Mouse (Mus musculus): ENCODE measurements around the gene Nsun7. TPM values are rescaled to one million over a fixed set of nuclear protein-coding genes. Genes with fewer than 3 reads are reported as not detected.
A peak's percentile ranks its signal among the peaks of the same experiment; 100 is the strongest.

Nsun7 gene
- polyA plus RNA-seq, 1 experiment from 2014 or later, result 2.9 TPM

- Histone ChIP-seq H3K9ac (ENCODE audit: low read depth, low read length) (no peak overlapping the region), H3K27ac (ENCODE audit: low read depth, low read length) (no peak overlapping the region), H3K4me1 (ENCODE audit: control insufficient read depth, insufficient read depth, low read depth, low read length) (peaks cover 3% of the 10 kb centered on the region; the same call in 1 of the 2 replicates), H3K9me3 (ENCODE audit: control insufficient read depth, low read length) (no peaks in the 10 kb centered on the region), H3K4me2 (ENCODE audit: low read length) (no peak overlapping the region), H3K4me3 (ENCODE audit: low read length) (no peak overlapping the region), H3K36me3 (ENCODE audit: control insufficient read depth, insufficient read depth, low read length) (peaks cover 15% of the 10 kb centered on the region), H3K27me3 (replicated peaks; ENCODE audit: control insufficient read depth, insufficient read depth, low read length) (no peaks in the 10 kb centered on the region)
- 88% methylated on average over 13 of the region's 13 CpGs for WGBS
- no peak for ATAC-seq
These were observed 40.9 kb downstream of the Nsun7 start for GRCm38 (mm10) chr5:66300576-66300975.

DNA sequence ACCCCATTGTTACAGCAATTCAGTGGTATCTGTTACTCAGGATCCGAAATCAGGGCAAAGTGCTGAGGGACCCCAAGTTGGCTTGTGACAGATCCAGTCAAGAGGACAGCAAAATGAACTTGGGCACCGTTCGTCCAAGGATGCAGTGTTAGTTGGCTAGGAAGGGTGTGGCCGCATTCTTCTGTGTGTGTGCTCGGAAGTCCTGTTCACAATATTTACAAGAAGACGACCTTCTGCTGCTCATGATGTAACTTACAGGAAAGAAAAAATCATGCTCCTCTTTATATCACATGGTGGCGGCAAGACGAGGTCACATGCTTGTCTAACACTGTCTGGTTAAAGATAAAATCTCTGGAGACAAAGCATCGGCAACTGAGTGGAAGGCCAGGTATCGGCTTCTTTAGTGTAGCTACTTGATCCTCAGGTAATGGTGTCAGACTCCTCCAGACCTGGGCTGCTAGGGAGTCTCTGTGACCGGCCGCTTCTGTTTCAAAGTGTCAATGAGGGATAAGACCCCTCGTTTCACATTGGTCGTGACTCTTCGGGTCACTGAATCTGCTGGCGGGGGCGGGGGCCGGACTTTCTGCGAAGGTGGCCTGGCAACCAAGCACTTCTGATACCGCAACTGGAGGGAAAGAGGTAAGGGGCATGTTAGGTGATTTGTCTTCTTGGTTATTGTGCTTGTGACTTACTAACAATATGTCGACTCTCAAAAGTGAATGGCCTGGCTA lies 42.6 kb downstream of the Nsun7 start:
- H3K36me3 ChIP-seq (ENCODE audit: control insufficient read depth, insufficient read depth, low read length), result peaks cover 18% of the 10 kb centered on the region

DNA sequence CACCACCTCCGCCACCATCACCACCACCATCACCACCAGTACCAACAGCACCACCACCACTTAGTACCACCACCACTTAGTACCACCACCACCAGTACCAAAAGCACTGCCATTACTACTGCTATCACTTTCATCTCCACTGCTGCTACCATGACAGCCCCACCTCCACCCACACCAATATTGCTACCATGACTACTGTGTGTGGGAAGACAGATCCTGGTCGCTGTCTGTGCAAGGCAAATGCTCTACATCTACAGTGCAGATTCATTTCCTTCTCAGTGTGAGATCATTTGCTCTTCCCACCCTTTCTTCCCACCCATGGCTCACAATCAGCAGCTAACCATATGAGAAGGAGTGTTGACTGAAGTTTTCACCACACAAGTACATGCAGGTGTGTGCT lies 43.2 kb downstream of the Nsun7 start:
- no peaks in the 10 kb centered on the region for H3K27me3 ChIP-seq (replicated peaks; ENCODE audit: control insufficient read depth, insufficient read depth, low read length)
- no peak for ATAC-seq
- no peak overlapping the region for H3K4me2 ChIP-seq (ENCODE audit: low read length)
- H3K4me1 ChIP-seq (ENCODE audit: control insufficient read depth, insufficient read depth, low read depth, low read length), result peaks cover 3% of the 10 kb centered on the region; the same call in 1 of the 2 replicates
- H3K36me3 ChIP-seq (ENCODE audit: control insufficient read depth, insufficient read depth, low read length), result peaks cover 20% of the 10 kb centered on the region
- H3K9ac ChIP-seq (ENCODE audit: low read depth, low read length), result no peak overlapping the region
- H3K9me3 ChIP-seq (ENCODE audit: control insufficient read depth, low read length), result no peaks in the 10 kb centered on the region
- H3K27ac ChIP-seq (ENCODE audit: low read depth, low read length), result no peak overlapping the region
- WGBS, result 82% methylated on average over 2 of the region's 2 CpGs
- no peak overlapping the region for H3K4me3 ChIP-seq (ENCODE audit: low read length)

More for the DNA sequence above, 42.6 kb downstream of the Nsun7 start:
- peaks cover 3% of the 10 kb centered on the region; the same call in 1 of the 2 replicates for H3K4me1 ChIP-seq (ENCODE audit: control insufficient read depth, insufficient read depth, low read depth, low read length)
- no peak overlapping the region for H3K4me2 ChIP-seq (ENCODE audit: low read length)
- ATAC-seq, result no peak
- H3K27me3 ChIP-seq (replicated peaks; ENCODE audit: control insufficient read depth, insufficient read depth, low read length), result no peaks in the 10 kb centered on the region
- no peak overlapping the region for H3K9ac ChIP-seq (ENCODE audit: low read depth, low read length)
- 89% methylated on average over 21 of the region's 21 CpGs for WGBS
- no peak overlapping the region for H3K4me3 ChIP-seq (ENCODE audit: low read length)
- no peaks in the 10 kb centered on the region for H3K9me3 ChIP-seq (ENCODE audit: control insufficient read depth, low read length)
- no peak overlapping the region for H3K27ac ChIP-seq (ENCODE audit: low read depth, low read length)

DNA sequence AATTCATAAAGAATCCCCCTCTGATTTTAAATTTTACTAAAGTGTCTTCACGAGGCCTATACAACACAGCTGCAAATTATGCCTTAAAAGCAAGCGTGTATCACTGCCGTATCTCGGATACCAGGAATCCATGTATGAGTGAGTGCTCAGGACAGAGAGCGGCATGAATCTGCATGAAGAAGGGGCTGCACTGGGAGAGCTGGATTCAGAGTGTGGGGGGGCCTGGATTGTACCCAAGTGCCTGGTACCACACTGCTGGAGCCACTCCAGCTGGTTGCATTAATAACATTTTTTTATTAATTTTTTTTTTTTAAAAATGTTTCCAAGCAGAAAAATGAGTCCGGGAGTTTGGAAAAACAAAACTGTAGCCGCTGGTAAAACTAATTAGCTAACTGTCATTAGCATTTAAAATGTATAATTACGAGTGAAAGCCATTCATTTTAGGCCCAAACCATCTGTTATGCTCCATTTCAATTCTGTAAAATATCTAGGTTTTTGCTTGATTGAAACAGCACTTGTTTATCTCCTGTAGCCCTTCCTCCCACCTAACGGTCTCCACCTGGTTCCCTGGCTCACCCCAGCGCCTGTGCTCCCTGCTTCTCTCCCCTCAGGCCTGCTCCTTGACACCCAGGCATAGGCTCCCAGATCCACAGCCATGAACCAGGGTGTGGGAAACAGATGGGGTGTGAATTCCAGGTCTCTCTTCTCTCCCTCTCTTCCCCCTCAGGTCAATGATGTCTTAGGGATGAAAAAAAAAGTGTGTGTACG lies 44.8 kb downstream of the Nsun7 start:
- no peak overlapping the region for H3K4me3 ChIP-seq (ENCODE audit: low read length)
- no peaks in the 10 kb centered on the region for H3K27me3 ChIP-seq (replicated peaks; ENCODE audit: control insufficient read depth, insufficient read depth, low read length)
- H3K4me1 ChIP-seq (ENCODE audit: control insufficient read depth, insufficient read depth, low read depth, low read length), result peaks cover 3% of the 10 kb centered on the region; the same call in 1 of the 2 replicates
- peaks cover 23% of the 10 kb centered on the region for H3K36me3 ChIP-seq (ENCODE audit: control insufficient read depth, insufficient read depth, low read length)
- H3K9me3 ChIP-seq (ENCODE audit: control insufficient read depth, low read length), result no peaks in the 10 kb centered on the region
- H3K27ac ChIP-seq (ENCODE audit: low read depth, low read length), result peak overlapping the region; percentile 3
- no peak overlapping the region for H3K4me2 ChIP-seq (ENCODE audit: low read length)
- ATAC-seq, result 0 out of 2 replicates have a peak, but pooled peaks have one; percentile 12
- 49% methylated on average over 11 of the region's 11 CpGs for WGBS
- no peak overlapping the region for H3K9ac ChIP-seq (ENCODE audit: low read depth, low read length)

DNA sequence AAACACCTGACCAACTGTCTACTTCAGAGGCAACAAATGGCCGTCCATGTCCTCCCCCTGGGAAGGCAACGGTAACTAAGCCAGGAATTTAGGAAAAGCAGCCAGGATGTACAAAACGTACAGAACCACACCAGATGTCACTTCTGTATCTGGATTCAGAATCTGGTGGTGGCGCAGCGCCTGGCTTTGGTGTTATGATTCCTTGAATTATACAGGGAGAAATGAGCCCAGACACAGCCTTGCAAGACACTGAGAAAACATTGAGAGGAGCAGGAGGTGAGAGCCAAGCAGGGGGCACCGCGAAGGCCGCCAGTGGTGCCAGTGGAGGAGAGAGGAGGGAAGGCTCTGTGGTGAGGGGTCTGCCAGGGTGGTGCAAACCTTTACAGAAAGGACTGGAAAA lies 45.8 kb downstream of the Nsun7 start:
- Histone ChIP-seq H3K9me3 (ENCODE audit: control insufficient read depth, low read length) (no peaks in the 10 kb centered on the region), H3K9ac (ENCODE audit: low read depth, low read length) (no peak overlapping the region), H3K4me2 (ENCODE audit: low read length) (no peak overlapping the region), H3K36me3 (ENCODE audit: control insufficient read depth, insufficient read depth, low read length) (peaks cover 19% of the 10 kb centered on the region), H3K27ac (ENCODE audit: low read depth, low read length) (peak overlapping the region; percentile 64), H3K27me3 (replicated peaks; ENCODE audit: control insufficient read depth, insufficient read depth, low read length) (no peaks in the 10 kb centered on the region), H3K4me1 (ENCODE audit: control insufficient read depth, insufficient read depth, low read depth, low read length) (peaks cover 3% of the 10 kb centered on the region; the same call in 1 of the 2 replicates), H3K4me3 (ENCODE audit: low read length) (no peak overlapping the region)
- WGBS, result 74% methylated on average over 8 of the region's 8 CpGs
- no peak for ATAC-seq

DNA sequence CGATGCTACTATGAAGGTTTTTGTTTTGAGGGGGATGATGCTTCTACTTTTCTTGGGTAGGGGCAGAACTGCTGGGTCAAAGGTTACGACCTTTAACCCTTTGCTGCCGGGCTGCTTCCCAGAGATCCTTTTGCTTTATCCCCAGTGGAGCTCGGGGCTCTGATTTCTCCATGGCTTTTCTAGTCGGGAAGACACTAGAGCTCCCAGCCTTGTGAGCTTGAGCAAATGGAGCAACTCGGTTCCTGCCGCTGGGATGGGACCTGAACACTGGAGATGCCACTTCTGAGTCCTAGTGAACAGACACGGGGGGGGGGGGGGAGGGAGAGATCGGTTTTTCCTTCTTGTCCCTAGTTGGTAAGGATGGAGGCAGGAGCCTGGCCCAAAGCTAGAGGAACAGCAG lies 50.6 kb downstream of the Nsun7 start:
- Histone ChIP-seq H3K9me3 (ENCODE audit: control insufficient read depth, low read length) (no peaks in the 10 kb centered on the region), H3K9ac (ENCODE audit: low read depth, low read length) (no peak overlapping the region), H3K4me3 (ENCODE audit: low read length) (no peak overlapping the region), H3K4me1 (ENCODE audit: control insufficient read depth, insufficient read depth, low read depth, low read length) (no peaks in the 10 kb centered on the region), H3K36me3 (ENCODE audit: control insufficient read depth, insufficient read depth, low read length) (peaks cover 11% of the 10 kb centered on the region), H3K27me3 (replicated peaks; ENCODE audit: control insufficient read depth, insufficient read depth, low read length) (no peaks in the 10 kb centered on the region), H3K4me2 (ENCODE audit: low read length) (no peak overlapping the region), H3K27ac (ENCODE audit: low read depth, low read length) (no peak overlapping the region)
- 48% methylated on average over 9 of the region's 9 CpGs for WGBS
- no peak for ATAC-seq

- ATAC-seq, result no peak
- Histone ChIP-seq H3K9me3 (ENCODE audit: control insufficient read depth, low read length) (no peaks in the 10 kb centered on the region), H3K9ac (ENCODE audit: low read depth, low read length) (no peak overlapping the region), H3K4me1 (ENCODE audit: control insufficient read depth, insufficient read depth, low read depth, low read length) (no peaks in the 10 kb centered on the region), H3K4me2 (ENCODE audit: low read length) (no peak overlapping the region), H3K36me3 (ENCODE audit: control insufficient read depth, insufficient read depth, low read length) (peaks cover 11% of the 10 kb centered on the region), H3K27ac (ENCODE audit: low read depth, low read length) (no peak overlapping the region), H3K4me3 (ENCODE audit: low read length) (no peak overlapping the region), H3K27me3 (replicated peaks; ENCODE audit: control insufficient read depth, insufficient read depth, low read length) (no peaks in the 10 kb centered on the region)
- WGBS, result 89% methylated on average over 11 of the region's 11 CpGs
These were observed 51.1 kb downstream of the Nsun7 start for GRCm38 (mm10) chr5:66310806-66311205.

- no peak for ATAC-seq
- Histone ChIP-seq H3K4me3 (ENCODE audit: low read length) (no peak overlapping the region), H3K27ac (ENCODE audit: low read depth, low read length) (0 out of 2 replicates have a peak overlapping the region, but pooled peaks have one; percentile 14), H3K4me1 (ENCODE audit: control insufficient read depth, insufficient read depth, low read depth, low read length) (peaks cover 5% of the 10 kb centered on the region), H3K36me3 (ENCODE audit: control insufficient read depth, insufficient read depth, low read length) (peaks cover under 1% of the 10 kb centered on the region; the same call in 1 of the 2 replicates), H3K4me2 (ENCODE audit: low read length) (no peak overlapping the region), H3K27me3 (replicated peaks; ENCODE audit: control insufficient read depth, insufficient read depth, low read length) (no peaks in the 10 kb centered on the region), H3K9me3 (ENCODE audit: control insufficient read depth, low read length) (no peaks in the 10 kb centered on the region), H3K9ac (ENCODE audit: low read depth, low read length) (no peak overlapping the region)
- 84% methylated on average over 5 of the region's 5 CpGs for WGBS
These were observed 56.1 kb downstream of the Nsun7 start for GRCm38 (mm10) chr5:66315791-66316190.

DNA sequence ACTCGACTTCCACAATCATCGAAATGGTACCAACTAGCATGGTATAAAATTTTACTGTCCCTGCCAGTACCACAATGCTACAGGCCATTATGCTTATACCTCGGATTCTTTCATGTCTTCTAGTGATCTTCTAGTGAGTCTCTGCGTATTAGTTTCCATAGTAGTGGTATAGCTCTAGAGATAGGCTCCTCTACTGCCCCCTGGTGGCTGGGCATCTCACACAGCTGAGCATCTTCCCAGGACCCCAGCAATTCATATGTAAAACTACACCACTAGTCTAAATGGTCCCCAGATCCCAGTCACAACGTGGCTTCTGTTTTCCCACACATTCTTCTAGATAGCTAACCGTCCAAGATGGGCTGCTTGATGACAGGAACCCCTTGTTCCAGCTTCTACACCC lies 59.6 kb downstream of the Nsun7 start:
- WGBS, result 62% methylated on average over 6 of the region's 6 CpGs
- Histone ChIP-seq H3K9me3 (ENCODE audit: control insufficient read depth, low read length) (no peaks in the 10 kb centered on the region), H3K4me2 (ENCODE audit: low read length) (no peak overlapping the region; the same call in 1 of the 2 replicates), H3K27me3 (replicated peaks; ENCODE audit: control insufficient read depth, insufficient read depth, low read length) (no peaks in the 10 kb centered on the region), H3K9ac (ENCODE audit: low read depth, low read length) (no peak overlapping the region), H3K4me1 (ENCODE audit: control insufficient read depth, insufficient read depth, low read depth, low read length) (peaks cover 9% of the 10 kb centered on the region), H3K27ac (ENCODE audit: low read depth, low read length) (peak overlapping the region; percentile 65; the same call in 1 of the 2 replicates), H3K4me3 (ENCODE audit: low read length) (no peak overlapping the region), H3K36me3 (ENCODE audit: control insufficient read depth, insufficient read depth, low read length) (no peaks in the 10 kb centered on the region)
- 0 out of 2 replicates have a peak, but pooled peaks have one; percentile 10 for ATAC-seq
